Mouse (Mus musculus): ENCODE measurements at regions not wholly inside any gene's neighbourhood (a gene's known extent, or its start where the extent isn't known, plus 50 kb on each side); places are given as distances from the start of the nearest gene placed in this dataset.
"Not testable (repeated sequence)": the region's sequence is repeated elsewhere in the genome, so short reads cannot be mapped to it uniquely, and the experiment has no call there.

DNA sequence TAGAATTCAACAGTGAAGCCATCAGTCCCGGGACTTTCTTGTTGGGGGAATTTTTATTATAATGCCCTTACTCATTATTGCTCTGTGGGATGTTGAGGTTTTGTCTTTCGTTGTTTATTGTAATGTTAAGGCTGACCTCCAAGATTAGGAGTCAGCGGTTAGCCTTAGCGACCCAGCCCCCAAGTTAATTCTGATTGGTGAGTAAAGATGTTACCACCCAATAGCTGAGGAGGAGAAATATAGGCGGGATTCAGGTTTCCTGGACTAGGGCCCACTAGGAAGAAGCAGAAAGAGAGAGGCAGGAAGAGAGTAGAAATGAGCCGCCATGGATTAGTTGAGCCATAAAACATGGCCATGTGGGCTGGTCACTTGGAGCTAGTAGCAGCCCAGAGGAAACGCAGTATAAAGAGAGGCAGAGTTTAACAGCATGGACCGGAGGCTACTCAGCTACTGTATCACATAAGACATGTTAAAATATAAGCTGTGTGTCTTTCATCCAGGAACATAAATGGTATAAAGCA, 302.1 kb upstream of the Ercc4 start:
- no peak for TF ChIP-seq CTCF (IDR thresholded peaks at IDR 0.05; ENCODE audit: low read depth)
- no peak overlapping the region for H3K4me3 ChIP-seq (ENCODE audit: low read depth, low read length)
- no peaks in the 10 kb centered on the region for H3K27me3 ChIP-seq (ENCODE audit: control insufficient read depth, insufficient read depth, low read length)
- H3K9ac ChIP-seq (replicated peaks; ENCODE audit: low read depth, low read length), result no peak overlapping the region
- DNase-seq (ENCODE audit: low spot score) (no peak), ATAC-seq (ENCODE audit: insufficient read depth, low read depth) (no peak)
- 59% methylated on average over 8 of the region's 8 CpGs for WGBS
- H3K4me1 ChIP-seq (ENCODE audit: control insufficient read depth, insufficient read depth), result no peaks in the 10 kb centered on the region
- no peak overlapping the region for H3K27ac ChIP-seq (ENCODE audit: low read depth)
- H3K9me3 ChIP-seq (replicated peaks; ENCODE audit: control insufficient read depth, low read length), result no peaks in the 10 kb centered on the region
- H3K4me2 ChIP-seq (ENCODE audit: low read depth, low read length), result no peak overlapping the region
- H3K36me3 ChIP-seq (replicated peaks; ENCODE audit: control insufficient read depth, insufficient read depth, low read length), result no peaks in the 10 kb centered on the region

DNA sequence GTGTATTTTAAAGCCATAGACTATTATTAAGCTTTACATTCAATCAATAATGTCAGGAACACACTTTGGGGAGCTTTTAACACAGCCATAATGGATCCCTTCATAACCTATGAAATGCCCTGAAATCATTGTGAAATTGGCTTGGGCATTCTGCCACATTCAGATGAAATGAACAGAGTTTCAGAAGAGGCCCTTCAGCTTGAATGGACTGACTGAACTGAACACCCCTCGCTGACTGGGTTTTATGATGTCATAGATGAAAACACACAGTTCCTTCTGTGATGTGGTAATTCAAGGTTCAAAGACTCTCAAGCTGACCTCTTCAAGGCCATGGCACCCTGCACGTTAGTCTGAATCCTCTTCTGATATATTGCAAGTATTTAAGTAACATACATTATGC, 298.4 kb upstream of the Ercc4 start:
- DNase-seq (ENCODE audit: low spot score) (no peak), ATAC-seq (ENCODE audit: insufficient read depth, low read depth) (no peak)
- Histone ChIP-seq H3K9me3 (replicated peaks; ENCODE audit: control insufficient read depth, low read length) (no peaks in the 10 kb centered on the region), H3K9ac (replicated peaks; ENCODE audit: low read depth, low read length) (no peak overlapping the region), H3K4me2 (ENCODE audit: low read depth, low read length) (no peak overlapping the region), H3K27ac (ENCODE audit: low read depth) (no peak overlapping the region), H3K4me3 (ENCODE audit: low read depth, low read length) (no peak overlapping the region), H3K27me3 (ENCODE audit: control insufficient read depth, insufficient read depth, low read length) (no peaks in the 10 kb centered on the region), H3K4me1 (ENCODE audit: control insufficient read depth, insufficient read depth) (no peaks in the 10 kb centered on the region), H3K36me3 (replicated peaks; ENCODE audit: control insufficient read depth, insufficient read depth, low read length) (no peaks in the 10 kb centered on the region)
- 68% methylated on average over 2 of the region's 2 CpGs for WGBS
- TF ChIP-seq EP300 (IDR thresholded peaks at IDR 0.05; ENCODE audit: low read depth), result no peak
- TF ChIP-seq CTCF (IDR thresholded peaks at IDR 0.05; ENCODE audit: low read depth), result no peak

DNA sequence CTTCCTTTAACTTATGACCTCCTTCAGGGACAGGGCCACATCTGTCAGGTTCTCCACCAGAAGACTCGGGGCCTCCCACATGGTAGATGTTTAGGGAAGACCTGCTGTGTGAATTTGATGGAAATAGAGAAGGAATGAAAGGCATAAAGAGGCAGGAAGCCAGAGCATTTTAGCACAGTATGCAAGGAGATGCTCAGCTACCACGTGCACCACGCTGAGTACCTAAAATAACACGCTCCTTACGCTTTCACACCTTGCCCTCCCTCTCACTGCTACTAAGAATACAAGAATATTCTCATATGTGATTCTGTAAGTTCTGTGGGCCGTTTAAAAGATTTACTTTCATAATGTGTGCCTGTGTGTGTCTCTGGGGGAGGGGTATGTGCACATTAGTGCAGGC, 284.8 kb upstream of the Ercc4 start:
- ATAC-seq (ENCODE audit: insufficient read depth, low read depth) (no peak), DNase-seq (ENCODE audit: low spot score) (no peak)
- no peak overlapping the region for H3K27ac ChIP-seq (ENCODE audit: low read depth)
- no peaks in the 10 kb centered on the region for H3K27me3 ChIP-seq (ENCODE audit: control insufficient read depth, insufficient read depth, low read length)
- no peaks in the 10 kb centered on the region for H3K36me3 ChIP-seq (replicated peaks; ENCODE audit: control insufficient read depth, insufficient read depth, low read length)
- TF ChIP-seq EP300 (IDR thresholded peaks at IDR 0.05; ENCODE audit: low read depth) (no peak), CTCF (IDR thresholded peaks at IDR 0.05; ENCODE audit: low read depth) (no peak)
- no peak overlapping the region for H3K4me3 ChIP-seq (ENCODE audit: low read depth, low read length)
- H3K4me1 ChIP-seq (ENCODE audit: control insufficient read depth, insufficient read depth), result no peaks in the 10 kb centered on the region
- no peak overlapping the region for H3K9ac ChIP-seq (replicated peaks; ENCODE audit: low read depth, low read length)
- WGBS, result 63% methylated on average over 6 of the region's 6 CpGs
- no peak overlapping the region for H3K4me2 ChIP-seq (ENCODE audit: low read depth, low read length)
- H3K9me3 ChIP-seq (replicated peaks; ENCODE audit: control insufficient read depth, low read length), result no peaks in the 10 kb centered on the region

DNA sequence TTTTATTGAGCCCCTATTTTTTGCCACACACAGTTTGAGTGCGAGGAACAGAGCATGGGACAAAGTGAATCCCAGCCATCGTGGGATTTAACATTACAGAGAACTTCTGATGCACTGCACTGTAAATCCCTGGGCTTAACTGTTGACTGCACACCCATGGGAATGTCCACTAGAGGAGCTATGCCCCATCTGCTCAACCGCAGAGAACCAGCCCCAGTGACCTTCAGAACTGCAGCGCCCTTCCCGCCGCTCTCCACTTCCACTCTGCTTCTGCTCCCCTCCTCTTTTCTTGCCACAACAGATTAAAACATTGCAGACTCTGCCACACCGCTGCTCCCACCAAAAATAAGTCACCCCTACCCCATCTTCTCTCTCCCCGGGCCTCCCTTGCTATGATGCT, 283.3 kb upstream of the Ercc4 start:
- H3K4me1 ChIP-seq (ENCODE audit: control insufficient read depth, insufficient read depth), result no peaks in the 10 kb centered on the region
- H3K9me3 ChIP-seq (replicated peaks; ENCODE audit: control insufficient read depth, low read length), result no peaks in the 10 kb centered on the region
- 39% methylated on average over 8 of the region's 8 CpGs for WGBS
- H3K4me2 ChIP-seq (ENCODE audit: low read depth, low read length), result no peak overlapping the region
- no peak overlapping the region for H3K27ac ChIP-seq (ENCODE audit: low read depth)
- no peak overlapping the region for H3K4me3 ChIP-seq (ENCODE audit: low read depth, low read length)
- DNase-seq (ENCODE audit: low spot score) (peak; percentile 54), ATAC-seq (ENCODE audit: insufficient read depth, low read depth) (peak; percentile 75)
- TF ChIP-seq CTCF (IDR thresholded peaks at IDR 0.05; ENCODE audit: low read depth) (peak; percentile 59), EP300 (IDR thresholded peaks at IDR 0.05; ENCODE audit: low read depth) (no peak)
- H3K36me3 ChIP-seq (replicated peaks; ENCODE audit: control insufficient read depth, insufficient read depth, low read length), result no peaks in the 10 kb centered on the region
- no peaks in the 10 kb centered on the region for H3K27me3 ChIP-seq (ENCODE audit: control insufficient read depth, insufficient read depth, low read length)
- H3K9ac ChIP-seq (replicated peaks; ENCODE audit: low read depth, low read length), result no peak overlapping the region

DNA sequence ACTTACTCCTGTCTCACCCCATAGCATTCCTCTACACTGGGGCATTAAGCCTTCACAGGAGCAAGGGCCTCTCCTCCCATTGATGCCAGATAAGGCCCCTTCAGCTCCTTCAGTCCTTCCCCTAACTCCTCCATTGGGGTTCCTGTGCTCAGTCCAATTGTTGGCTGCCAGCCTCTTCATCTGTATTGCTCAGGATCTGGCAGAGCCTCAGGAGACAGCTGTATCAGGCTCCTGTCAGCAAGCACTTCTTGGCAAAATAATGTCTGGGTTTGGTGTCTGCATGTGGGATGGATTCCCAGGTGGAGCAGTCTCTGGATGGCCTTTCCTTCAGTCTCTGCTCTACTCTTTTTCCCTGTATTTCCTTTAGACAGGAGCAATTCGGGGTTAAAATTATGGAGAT, 278.2 kb upstream of the Ercc4 start:
- H3K36me3 ChIP-seq (replicated peaks; ENCODE audit: control insufficient read depth, insufficient read depth, low read length); H3K9ac ChIP-seq (replicated peaks; ENCODE audit: low read depth, low read length); DNase-seq (ENCODE audit: low spot score); ATAC-seq (ENCODE audit: insufficient read depth, low read depth); H3K4me3 ChIP-seq (ENCODE audit: low read depth, low read length); H3K4me1 ChIP-seq (ENCODE audit: control insufficient read depth, insufficient read depth); H3K4me2 ChIP-seq (ENCODE audit: low read depth, low read length); H3K27me3 ChIP-seq (ENCODE audit: control insufficient read depth, insufficient read depth, low read length); H3K27ac ChIP-seq (ENCODE audit: low read depth); H3K9me3 ChIP-seq (replicated peaks; ENCODE audit: control insufficient read depth, low read length): not testable (repeated sequence)
- whole genome bisulfite sequencing, result 63% methylated on average over 1 of the region's 1 CpGs

DNA sequence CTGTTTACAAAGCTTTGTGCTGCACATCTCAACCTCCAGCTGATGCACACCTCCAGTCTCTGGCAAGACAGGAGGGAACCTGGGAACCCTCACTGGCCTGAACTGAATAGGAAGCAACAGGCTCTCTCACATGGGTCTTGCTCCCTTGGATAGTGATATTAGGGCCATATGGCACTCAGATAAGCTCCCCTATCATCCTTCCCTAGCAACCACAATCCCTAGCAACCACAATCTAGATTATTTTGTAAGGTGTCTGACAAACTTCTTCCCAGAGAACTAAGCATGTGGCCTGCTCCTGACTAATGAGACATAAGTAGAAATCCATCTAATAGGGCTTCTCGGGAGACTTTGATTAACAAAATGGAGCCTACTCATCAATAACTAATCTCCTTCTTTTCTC, 253.1 kb upstream of the Ercc4 start:
- Histone ChIP-seq H3K9ac (replicated peaks; ENCODE audit: low read depth, low read length) (no peak overlapping the region), H3K4me2 (ENCODE audit: low read depth, low read length) (no peak overlapping the region), H3K9me3 (replicated peaks; ENCODE audit: control insufficient read depth, low read length) (no peaks in the 10 kb centered on the region), H3K27ac (ENCODE audit: low read depth) (no peak overlapping the region), H3K4me3 (ENCODE audit: low read depth, low read length) (no peak overlapping the region), H3K4me1 (ENCODE audit: control insufficient read depth, insufficient read depth) (no peaks in the 10 kb centered on the region), H3K27me3 (ENCODE audit: control insufficient read depth, insufficient read depth, low read length) (no peaks in the 10 kb centered on the region), H3K36me3 (replicated peaks; ENCODE audit: control insufficient read depth, insufficient read depth, low read length) (no peaks in the 10 kb centered on the region)
- ATAC-seq (ENCODE audit: insufficient read depth, low read depth) (no peak), DNase-seq (ENCODE audit: low spot score) (no peak)
- TF ChIP-seq CTCF (IDR thresholded peaks at IDR 0.05; ENCODE audit: low read depth), result no peak
- no peak for TF ChIP-seq EP300 (IDR thresholded peaks at IDR 0.05; ENCODE audit: low read depth)
- WGBS, result 84% methylated on average over 1 of the region's 1 CpGs

Data from heart, postnatal 0 days (tissue).